Mouse (Mus musculus): Measurements from ENCODE around the gene Gpr18.
"Not testable (repeated sequence)": the region's sequence is repeated elsewhere in the genome, so short reads cannot be mapped to it uniquely, and the experiment has no call there.

Gpr18 gene

GRCm38 (mm10) chr14:121884150-121884797, 31.3 kb downstream of the Gpr18 start:
- DNase-seq (ENCODE audit: low read depth, low spot score), result no peak

- DNase-seq (ENCODE audit: low read depth, low spot score), result no peak
Observed at GRCm38 (mm10) chr14:121881211-121881610, 34.4 kb downstream of the Gpr18 start.

GRCm38 (mm10) chr14:121879266-121879840, 36.2 kb downstream of the Gpr18 start:
- peak; percentile 25 for DNase-seq (ENCODE audit: low read depth, low spot score)

- DNase-seq (ENCODE audit: low read depth, low spot score), result no peak
Observed at GRCm38 (mm10) chr14:121878859-121879206, 36.7 kb downstream of the Gpr18 start.

GRCm38 (mm10) chr14:121878176-121878858, 37.3 kb downstream of the Gpr18 start, which contains the start of gene Ubac2:
Gene Ubac2 (plus strand): TSS chr14:121878620.
- DNase-seq (ENCODE audit: low read depth, low spot score), result peak; percentile 98

- no peak for DNase-seq (ENCODE audit: low read depth, low spot score)
Observed at GRCm38 (mm10) chr14:121877640-121878039, 37.9 kb downstream of the Gpr18 start.

- no peak for DNase-seq (ENCODE audit: low read depth, low spot score)
Observed at GRCm38 (mm10) chr14:121876860-121877259, 38.7 kb downstream of the Gpr18 start.

- DNase-seq (ENCODE audit: low read depth, low spot score), result not testable (repeated sequence)
Observed at GRCm38 (mm10) chr14:121876190-121876589, 39.4 kb downstream of the Gpr18 start.

GRCm38 (mm10) chr14:121873646-121874045, 41.9 kb downstream of the Gpr18 start:
- no peak for DNase-seq (ENCODE audit: low read depth, low spot score)

GRCm38 (mm10) chr14:121873172-121873571, 42.4 kb downstream of the Gpr18 start:
- no peak for DNase-seq (ENCODE audit: low read depth, low spot score)

- no peak for DNase-seq (ENCODE audit: low read depth, low spot score)
Observed at GRCm38 (mm10) chr14:121872760-121873159, 42.8 kb downstream of the Gpr18 start.

- DNase-seq (ENCODE audit: low read depth, low spot score), result peak; percentile 74
Observed at GRCm38 (mm10) chr14:121869111-121869510, 46.5 kb downstream of the Gpr18 start.

- no peak for DNase-seq (ENCODE audit: low read depth, low spot score)
Observed at GRCm38 (mm10) chr14:121866574-121866973, 49.0 kb downstream of the Gpr18 start.

GRCm38 (mm10) chr14:121865162-121865561, 50.4 kb downstream of the Gpr18 start:
- peak; percentile 81 for DNase-seq (ENCODE audit: low read depth, low spot score)

Data from R1 (cell line).